Mouse (Mus musculus): ENCODE data around the gene Ncbp3. TPM values are rescaled to one million over a fixed set of nuclear protein-coding genes. Genes with fewer than 3 reads are reported as not detected.

Ncbp3 gene
- polyA plus RNA-seq (2015; fragmentation: Nextera tagmentation; extraction: Ambion mirVana), result 9.1 and 10.1 TPM in 2 replicates

DNA sequence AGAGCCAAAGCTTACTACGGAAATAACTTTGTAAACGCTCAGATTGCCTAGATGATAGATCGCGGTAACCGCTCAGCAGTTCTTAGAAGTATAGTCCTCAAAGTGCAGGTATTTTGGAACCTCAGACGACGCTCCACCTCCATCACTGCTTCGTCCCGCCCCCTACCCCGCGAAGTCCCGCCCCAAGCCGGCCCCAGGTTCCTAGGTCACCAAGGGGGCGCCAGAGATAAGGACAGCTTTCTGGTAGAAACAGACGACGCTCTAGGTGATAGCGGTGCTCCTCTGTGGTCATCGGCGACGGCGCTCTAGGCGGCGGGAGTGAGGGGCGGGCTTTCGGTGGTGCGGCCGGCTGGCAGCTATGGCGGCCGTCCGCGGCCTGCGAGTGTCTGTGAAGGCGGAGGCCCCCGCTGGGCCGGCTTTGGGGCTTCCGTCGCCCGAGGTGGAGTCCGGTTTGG, at the start of gene Ncbp3:
Ncbp3 (plus strand) TSS at position 242 of the 455 bp plus-strand sequence.
- no peaks in the 10 kb centered on the region for H3K9me3 ChIP-seq (replicated peaks)
- 1% methylated on average over 39 of the region's 39 CpGs for WGBS
- peaks cover 19% of the 10 kb centered on the region for H3K4me1 ChIP-seq
- peak within 1 kb of the TSS; percentile 92 for H3K27ac ChIP-seq (replicated peaks)
- peak; percentile 95 for ATAC-seq (ENCODE audit: low FRiP score)
- H3K4me3 ChIP-seq (replicated peaks), result peak within 1 kb of the TSS; percentile 90
- H3K36me3 ChIP-seq, result peaks cover 13% of the 10 kb centered on the region; the same call in 1 of the 2 replicates
- peak within 1 kb of the TSS; percentile 89 for H3K9ac ChIP-seq (replicated peaks)
- H3K4me2 ChIP-seq, result peak within 1 kb of the TSS; percentile 75
- H3K27me3 ChIP-seq (replicated peaks), result no peaks in the 10 kb centered on the region

DNA sequence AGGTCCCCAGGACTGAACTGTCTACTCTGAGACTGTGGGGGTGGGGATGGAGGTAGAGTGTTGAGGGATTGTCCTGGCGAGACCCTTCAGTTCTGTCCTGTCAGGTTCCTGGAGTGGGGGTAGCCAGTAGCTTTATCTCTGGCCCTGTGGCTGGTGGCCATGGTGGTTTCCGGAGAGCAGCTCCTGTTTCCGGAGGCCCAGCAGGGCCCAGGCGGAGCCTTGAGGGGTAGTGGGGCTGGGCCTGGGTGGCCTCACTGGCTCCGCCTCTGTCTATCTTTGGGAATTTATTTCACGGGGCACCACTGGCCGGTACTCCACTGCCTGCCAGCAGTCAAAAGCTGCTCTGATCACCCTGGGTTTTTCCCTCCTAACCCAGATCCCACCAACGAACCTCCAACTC, 48.8 kb upstream of the Ncbp3 start, which contains the start of gene P2rx1:
P2rx1 (plus strand) TSS at position 333 of the 400 bp plus-strand sequence.
- no peaks in the 10 kb centered on the region for H3K36me3 ChIP-seq
- no peak within 1 kb of the TSS for H3K27ac ChIP-seq (replicated peaks)
- 57% methylated on average over 8 of the region's 8 CpGs for WGBS
- no peaks in the 10 kb centered on the region for H3K4me1 ChIP-seq
- no peak for ATAC-seq (ENCODE audit: low FRiP score)
- H3K27me3 ChIP-seq (replicated peaks), result 0 out of 2 replicates have a peak, but pooled peaks cover 2% of the 10 kb centered on the region
- no peak within 1 kb of the TSS for H3K9ac ChIP-seq (replicated peaks)
- H3K4me3 ChIP-seq (replicated peaks), result no peak within 1 kb of the TSS
- no peak within 1 kb of the TSS for H3K4me2 ChIP-seq
- H3K9me3 ChIP-seq (replicated peaks), result no peaks in the 10 kb centered on the region

- no peaks in the 10 kb centered on the region for H3K4me1 ChIP-seq
- no peak overlapping the region for H3K9ac ChIP-seq (replicated peaks)
- no peak for ATAC-seq (ENCODE audit: low FRiP score)
- no peak overlapping the region for H3K4me3 ChIP-seq (replicated peaks)
- 20% methylated on average over 6 of the region's 6 CpGs for WGBS
- no peak overlapping the region for H3K27ac ChIP-seq (replicated peaks)
- 0 out of 2 replicates have a peak, but pooled peaks cover 2% of the 10 kb centered on the region for H3K27me3 ChIP-seq (replicated peaks)
- no peaks in the 10 kb centered on the region for H3K36me3 ChIP-seq
- H3K9me3 ChIP-seq (replicated peaks), result no peaks in the 10 kb centered on the region
- no peak overlapping the region for H3K4me2 ChIP-seq
These were observed 46.6 kb upstream of the Ncbp3 start for GRCm38 (mm10) chr11:73001029-73001428.

DNA sequence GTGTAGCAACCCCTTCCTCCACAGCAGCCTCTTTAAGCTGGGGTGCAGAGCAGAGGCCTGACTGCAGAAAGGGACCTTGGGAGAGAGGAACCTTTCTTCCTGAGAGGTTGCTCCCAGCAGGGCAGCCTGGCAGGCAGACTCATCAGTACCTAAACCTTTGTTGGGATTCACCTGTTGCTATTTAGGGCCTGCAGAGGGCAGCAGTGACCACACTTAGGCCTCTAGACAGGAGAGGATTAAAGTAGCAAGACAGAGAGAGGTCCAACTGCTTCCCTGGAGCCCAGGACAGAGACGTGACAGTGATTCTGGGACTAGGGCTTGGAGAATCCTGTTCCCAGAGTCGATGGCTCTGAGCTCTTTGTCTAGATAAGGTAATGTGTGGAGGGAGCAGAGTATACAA, 41.2 kb upstream of the Ncbp3 start:
- Histone ChIP-seq H3K27me3 (replicated peaks) (0 out of 2 replicates have a peak, but pooled peaks cover 9% of the 10 kb centered on the region), H3K27ac (replicated peaks) (no peak overlapping the region), H3K9ac (replicated peaks) (no peak overlapping the region), H3K4me1 (no peaks in the 10 kb centered on the region), H3K4me2 (no peak overlapping the region), H3K9me3 (replicated peaks) (no peaks in the 10 kb centered on the region), H3K4me3 (replicated peaks) (no peak overlapping the region), H3K36me3 (no peaks in the 10 kb centered on the region)
- ATAC-seq (ENCODE audit: low FRiP score), result peak; percentile 57; the same call in 1 of the 2 replicates
- WGBS, result 2% methylated on average over 2 of the region's 2 CpGs

DNA sequence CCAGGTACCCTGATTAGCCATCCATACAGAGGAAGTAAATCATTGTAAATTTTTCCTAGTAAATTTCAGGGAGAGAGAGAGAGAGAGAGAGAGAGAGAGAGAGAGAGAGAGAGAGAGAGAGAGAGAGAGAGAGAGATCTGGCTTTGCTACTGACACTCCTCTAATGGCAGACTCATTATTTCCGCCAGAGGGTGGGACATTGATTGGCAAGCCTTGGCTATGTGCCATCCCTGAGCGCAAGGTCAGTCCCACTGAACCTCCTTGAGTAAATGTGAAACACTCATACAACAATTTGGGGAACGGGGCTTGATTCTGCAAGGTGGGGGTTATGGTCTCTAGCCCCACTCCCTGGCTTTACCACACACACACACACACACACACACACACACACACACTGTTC, 40.5 kb upstream of the Ncbp3 start:
- ATAC-seq (ENCODE audit: low FRiP score), result no peak
- Histone ChIP-seq H3K4me2 (no peak overlapping the region), H3K9ac (replicated peaks) (no peak overlapping the region)

DNA sequence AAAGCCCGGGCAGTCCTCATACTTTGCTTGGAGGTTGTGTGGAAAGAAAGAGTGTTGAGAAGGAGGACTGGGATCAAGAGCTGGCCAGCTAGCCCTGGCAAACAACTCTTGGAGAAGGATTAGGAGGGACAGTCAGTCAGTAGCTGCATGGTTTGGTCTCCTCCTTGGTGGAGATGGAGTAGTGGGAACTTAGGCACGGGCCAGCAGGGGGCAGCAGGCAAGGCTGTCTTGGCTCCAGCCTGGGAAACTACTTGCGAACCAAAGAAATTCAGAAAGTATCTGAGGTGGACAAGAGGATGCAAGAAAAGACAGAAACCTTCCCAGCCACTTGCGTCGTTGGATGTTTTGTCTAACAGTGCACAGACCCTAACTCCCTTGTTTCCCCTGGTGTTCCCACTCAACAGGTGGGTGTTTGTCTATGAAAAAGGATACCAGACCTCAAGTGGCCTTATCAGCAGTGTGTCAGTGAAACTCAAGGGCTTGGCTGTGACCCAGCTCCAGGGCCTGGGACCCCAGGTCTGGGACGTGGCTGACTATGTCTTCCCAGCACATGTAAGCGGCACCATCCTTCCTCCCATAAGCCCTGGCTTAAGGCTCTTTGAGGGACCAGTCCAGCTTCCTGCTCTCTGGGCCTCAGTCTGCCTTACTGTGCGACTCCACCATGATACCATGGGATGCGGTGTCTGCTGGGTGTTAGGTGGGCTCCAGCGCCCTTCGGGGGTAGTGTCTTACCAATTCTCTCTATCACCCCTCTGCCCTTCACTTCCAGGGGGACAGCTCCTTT, 39.7 kb upstream of the Ncbp3 start:
- Histone ChIP-seq H3K36me3 (no peaks in the 10 kb centered on the region), H3K27me3 (replicated peaks) (0 out of 2 replicates have a peak, but pooled peaks cover 7% of the 10 kb centered on the region), H3K27ac (replicated peaks) (no peak overlapping the region), H3K4me3 (replicated peaks) (no peak overlapping the region), H3K4me1 (no peaks in the 10 kb centered on the region), H3K9ac (replicated peaks) (no peak overlapping the region), H3K4me2 (no peak overlapping the region), H3K9me3 (replicated peaks) (no peaks in the 10 kb centered on the region)
- no peak for ATAC-seq (ENCODE audit: low FRiP score)
- WGBS, result 70% methylated on average over 11 of the region's 11 CpGs

More for the DNA sequence above, 40.5 kb upstream of the Ncbp3 start:
- no peak overlapping the region for H3K4me3 ChIP-seq (replicated peaks)
- H3K9me3 ChIP-seq (replicated peaks), result no peaks in the 10 kb centered on the region
- H3K27me3 ChIP-seq (replicated peaks), result 0 out of 2 replicates have a peak, but pooled peaks cover 7% of the 10 kb centered on the region
- 60% methylated on average over 3 of the region's 3 CpGs for WGBS
- H3K27ac ChIP-seq (replicated peaks), result no peak overlapping the region
- H3K36me3 ChIP-seq, result no peaks in the 10 kb centered on the region
- no peaks in the 10 kb centered on the region for H3K4me1 ChIP-seq

DNA sequence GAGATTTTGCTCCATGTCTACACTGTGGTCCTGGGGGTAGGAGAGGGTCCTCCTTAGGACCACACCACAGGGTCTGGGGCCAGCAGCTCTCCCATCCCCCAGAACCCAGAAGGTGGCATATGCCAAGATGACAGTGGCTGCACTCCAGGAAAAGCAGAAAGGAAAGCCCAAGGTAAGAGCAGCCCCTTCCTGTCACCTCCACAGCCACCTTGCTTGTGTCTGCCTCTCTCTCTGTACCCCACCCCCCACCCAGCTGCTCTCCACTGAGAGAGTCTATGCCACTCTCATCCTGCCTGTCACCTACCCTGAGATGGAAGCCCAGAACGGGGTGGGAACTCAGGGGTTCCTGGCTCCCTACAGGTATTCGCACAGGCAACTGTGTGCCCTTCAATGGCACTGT, 38.8 kb upstream of the Ncbp3 start:
- Histone ChIP-seq H3K27me3 (replicated peaks) (0 out of 2 replicates have a peak, but pooled peaks cover 7% of the 10 kb centered on the region), H3K4me2 (no peak overlapping the region), H3K36me3 (no peaks in the 10 kb centered on the region), H3K4me3 (replicated peaks) (no peak overlapping the region), H3K27ac (replicated peaks) (no peak overlapping the region), H3K9ac (replicated peaks) (no peak overlapping the region), H3K9me3 (replicated peaks) (no peaks in the 10 kb centered on the region), H3K4me1 (no peaks in the 10 kb centered on the region)
- no peak for ATAC-seq (ENCODE audit: low FRiP score)
- 72% methylated on average over 2 of the region's 2 CpGs for WGBS

DNA sequence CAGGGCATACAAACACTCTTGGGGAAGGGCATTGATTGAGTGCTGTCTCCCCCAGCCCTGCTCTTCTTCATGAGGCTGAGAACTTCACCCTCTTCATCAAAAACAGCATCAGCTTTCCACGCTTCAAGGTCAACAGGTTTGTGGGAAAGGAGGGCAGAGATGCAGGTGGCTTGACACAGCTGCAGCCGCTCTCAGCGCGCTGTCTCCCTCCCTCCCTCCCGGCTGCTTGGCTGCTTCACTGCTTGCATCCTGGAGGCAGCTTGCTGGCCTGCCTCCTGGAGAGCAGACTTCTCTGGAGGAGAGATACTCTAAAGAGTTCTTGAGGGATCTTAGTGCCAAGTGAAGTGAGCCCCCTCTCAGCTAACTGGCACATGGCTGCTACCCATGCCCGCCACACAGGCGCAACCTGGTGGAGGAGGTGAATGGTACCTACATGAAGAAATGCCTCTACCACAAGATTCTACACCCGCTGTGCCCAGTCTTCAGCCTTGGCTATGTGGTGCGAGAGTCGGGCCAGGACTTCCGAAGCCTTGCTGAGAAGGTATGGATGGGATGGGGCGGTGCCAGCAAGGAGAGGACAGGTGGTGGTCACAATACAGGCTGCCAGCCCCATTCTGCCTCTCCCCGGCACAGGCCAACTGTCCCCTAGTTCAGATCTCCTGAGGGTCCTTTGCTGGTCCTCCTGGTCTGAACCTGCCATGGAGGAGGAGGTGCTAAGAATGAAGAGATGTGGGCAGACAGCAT, 37.9 kb upstream of the Ncbp3 start:
- H3K9ac ChIP-seq (replicated peaks), result no peak overlapping the region
- H3K9me3 ChIP-seq (replicated peaks), result no peaks in the 10 kb centered on the region
- H3K36me3 ChIP-seq, result no peaks in the 10 kb centered on the region
- no peak overlapping the region for H3K27ac ChIP-seq (replicated peaks)
- 0 out of 2 replicates have a peak, but pooled peaks cover 7% of the 10 kb centered on the region for H3K27me3 ChIP-seq (replicated peaks)
- no peak overlapping the region for H3K4me2 ChIP-seq
- ATAC-seq (ENCODE audit: low FRiP score), result no peak
- H3K4me3 ChIP-seq (replicated peaks), result no peak overlapping the region
- 57% methylated on average over 13 of the region's 13 CpGs for WGBS
- H3K4me1 ChIP-seq, result 0 out of 2 replicates have a peak, but pooled peaks cover 2% of the 10 kb centered on the region

DNA sequence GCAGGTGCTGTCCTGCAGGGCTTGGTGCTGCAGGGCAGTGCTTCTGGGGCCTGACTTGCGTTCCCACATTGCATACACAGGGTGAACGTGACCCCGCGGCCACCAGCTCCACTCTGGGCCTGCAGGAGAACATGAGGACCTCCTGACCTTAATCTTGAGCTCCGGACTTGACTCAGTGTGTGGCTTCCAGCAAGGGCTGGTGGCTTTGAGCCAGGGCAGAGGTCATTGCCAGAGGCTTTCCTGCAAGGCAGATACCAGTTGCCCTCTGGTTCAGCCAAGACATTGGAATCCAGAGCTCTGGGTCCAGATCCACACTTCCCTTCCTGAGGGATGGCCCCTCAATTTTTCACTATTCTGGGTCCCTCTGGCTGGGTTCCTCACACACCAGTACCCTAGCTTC, 33.6 kb upstream of the Ncbp3 start:
- Histone ChIP-seq H3K4me3 (replicated peaks) (no peak overlapping the region), H3K27me3 (replicated peaks) (0 out of 2 replicates have a peak, but pooled peaks cover 7% of the 10 kb centered on the region), H3K36me3 (no peaks in the 10 kb centered on the region), H3K9ac (replicated peaks) (no peak overlapping the region), H3K4me1 (peaks cover 20% of the 10 kb centered on the region; the same call in 1 of the 2 replicates), H3K4me2 (no peak overlapping the region), H3K9me3 (replicated peaks) (no peaks in the 10 kb centered on the region), H3K27ac (replicated peaks) (no peak overlapping the region)
- 79% methylated on average over 5 of the region's 5 CpGs for WGBS
- no peak for ATAC-seq (ENCODE audit: low FRiP score)

- Histone ChIP-seq H3K27ac (replicated peaks) (0 out of 2 replicates have a peak overlapping the region, but pooled peaks have one; percentile 18), H3K9ac (replicated peaks) (no peak overlapping the region), H3K27me3 (replicated peaks) (0 out of 2 replicates have a peak, but pooled peaks cover 5% of the 10 kb centered on the region), H3K4me2 (no peak overlapping the region), H3K9me3 (replicated peaks) (no peaks in the 10 kb centered on the region), H3K36me3 (no peaks in the 10 kb centered on the region), H3K4me1 (peaks cover 27% of the 10 kb centered on the region), H3K4me3 (replicated peaks) (no peak overlapping the region)
- WGBS, result 61% methylated on average over 4 of the region's 4 CpGs
- ATAC-seq (ENCODE audit: low FRiP score), result no peak
These were observed 32.7 kb upstream of the Ncbp3 start for GRCm38 (mm10) chr11:73014831-73015344.

GRCm38 (mm10) chr11:73015391-73016102, 32.0 kb upstream of the Ncbp3 start:
- no peaks in the 10 kb centered on the region for H3K36me3 ChIP-seq
- WGBS, result 61% methylated on average over 5 of the region's 5 CpGs
- no peak overlapping the region for H3K9ac ChIP-seq (replicated peaks)
- no peak overlapping the region for H3K4me3 ChIP-seq (replicated peaks)
- peaks cover 33% of the 10 kb centered on the region for H3K4me1 ChIP-seq
- no peaks in the 10 kb centered on the region for H3K27me3 ChIP-seq (replicated peaks)
- H3K27ac ChIP-seq (replicated peaks), result no peak overlapping the region; the same call in 1 of the 2 replicates
- no peak overlapping the region for H3K4me2 ChIP-seq
- no peaks in the 10 kb centered on the region for H3K9me3 ChIP-seq (replicated peaks)
- ATAC-seq (ENCODE audit: low FRiP score), result no peak
